Mouse (Mus musculus) CD4-positive helper T cell, adult 2 months (primary cell): ENCODE measurements at regions not wholly inside any gene's neighbourhood (a gene's known extent, or its start where the extent isn't known, plus 50 kb on each side); places are given as distances from the start of the nearest gene placed in this dataset.

Experiments
- DNase-seq: peaks from one replicate; pipeline ENCODE4 v3.0.0-alpha.2; 2012; ENCODE audit warnings: low read depth, missing footprints, low spot score

DNA sequence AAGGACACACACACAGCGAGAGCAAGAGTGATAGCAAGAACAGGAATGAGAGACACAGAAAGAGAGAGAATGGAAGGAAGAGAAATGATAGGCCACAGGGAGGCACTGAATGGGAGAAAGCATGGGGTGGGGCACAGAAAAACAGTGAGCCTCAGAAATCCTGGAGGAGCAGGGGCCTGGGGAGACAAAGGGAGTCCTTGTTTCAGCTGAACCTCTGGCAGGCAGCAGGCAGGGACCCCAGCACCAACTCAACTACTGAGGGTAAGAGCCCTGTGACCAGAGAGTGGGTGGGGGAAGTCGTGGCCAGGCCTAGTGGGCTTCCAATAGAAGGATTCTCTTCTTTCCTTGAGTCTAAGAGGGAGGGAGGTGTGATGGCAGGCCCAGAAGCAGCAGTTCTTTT is 54.3 kb upstream of the Mvb12b start:
- no peak for DNase-seq

DNA sequence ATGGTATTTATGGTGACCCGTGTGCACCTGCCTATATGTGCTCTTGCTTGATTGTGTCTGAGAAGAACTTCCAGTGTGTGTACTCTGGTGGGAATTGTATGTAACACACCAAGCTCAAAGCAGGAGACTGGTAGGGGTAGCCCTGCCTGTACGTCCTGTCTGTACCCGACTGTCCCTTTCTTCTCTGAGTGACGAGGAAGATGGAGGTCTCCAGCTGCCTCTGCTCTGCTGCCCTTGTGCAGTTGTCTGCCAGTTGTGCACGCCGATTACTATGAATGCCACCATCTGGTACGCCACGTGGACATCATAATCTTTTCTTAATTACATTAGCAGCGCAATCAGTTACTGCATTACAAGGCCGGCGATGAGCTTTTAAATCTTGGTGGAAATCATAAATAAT is 53.6 kb upstream of the Mvb12b start:
- no peak for DNase-seq

DNA sequence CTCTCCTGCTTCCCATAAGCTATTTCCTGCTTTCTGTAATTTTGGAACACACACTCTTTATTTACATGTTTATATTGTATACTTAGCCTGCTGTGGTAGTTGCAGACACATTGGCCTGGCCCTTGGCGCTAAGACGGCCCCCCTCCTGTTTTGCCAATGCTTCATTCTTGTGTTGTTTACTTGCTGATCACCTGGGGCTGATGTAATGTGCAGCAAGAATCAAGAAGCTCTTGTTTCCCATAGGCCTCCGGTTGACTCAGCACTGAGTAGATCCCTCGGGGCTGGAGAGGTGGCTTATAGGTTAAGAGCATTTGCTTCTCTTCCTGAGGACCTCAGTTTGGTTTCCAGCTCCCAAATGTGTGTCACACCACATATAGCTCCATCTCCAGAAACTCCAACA is 52.1 kb upstream of the Mvb12b start:
- DNase-seq: no peak
